Mouse (Mus musculus): ENCODE results near the gene Lsm2. TPM values are rescaled to one million over a fixed set of nuclear protein-coding genes. Genes with fewer than 3 reads are reported as not detected.
"Not testable (repeated sequence)": the region's sequence is repeated elsewhere in the genome, so short reads cannot be mapped to it uniquely, and the experiment has no call there.

The Lsm2 gene
- total RNA-seq, 2 experiments from 2014 or later, result 79.7 to 281 TPM

- ATAC-seq (replicated peaks; ENCODE audit: low FRiP score, low TSS enrichment, poor library complexity, severe bottlenecking), result no peak
Observed at GRCm38 (mm10) chr17:34954831-34955230, 26.8 kb upstream of the Lsm2 start.

GRCm38 (mm10) chr17:34955884-34956283 lies 25.8 kb upstream of the Lsm2 start:
- no peak for ATAC-seq (replicated peaks; ENCODE audit: low FRiP score, low TSS enrichment, poor library complexity, severe bottlenecking)

GRCm38 (mm10) chr17:34956340-34956739 lies 25.3 kb upstream of the Lsm2 start:
- ATAC-seq (replicated peaks; ENCODE audit: low FRiP score, low TSS enrichment, poor library complexity, severe bottlenecking), result no peak

DNA sequence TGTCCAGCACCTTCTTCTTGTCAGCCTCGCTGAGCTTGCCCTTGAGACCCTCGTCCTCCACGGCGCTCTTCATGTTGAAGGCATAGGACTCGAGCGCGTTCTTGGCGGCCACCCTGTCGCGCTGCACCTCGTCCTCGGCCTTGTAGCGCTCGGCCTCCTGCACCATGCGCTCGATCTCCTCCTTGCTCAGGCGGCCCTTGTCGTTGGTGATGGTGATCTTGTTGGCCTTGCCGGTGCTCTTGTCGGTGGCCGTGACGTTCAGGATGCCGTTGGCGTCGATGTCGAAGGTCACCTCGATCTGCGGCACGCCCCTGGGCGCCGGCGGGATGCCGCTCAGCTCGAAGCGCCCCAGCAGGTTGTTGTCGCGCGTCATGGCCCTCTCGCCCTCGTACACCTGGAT lies 24.4 kb upstream of the Lsm2 start:
- ATAC-seq (replicated peaks; ENCODE audit: low FRiP score, low TSS enrichment, poor library complexity, severe bottlenecking), result not testable (repeated sequence)

- not testable (repeated sequence) for ATAC-seq (replicated peaks; ENCODE audit: low FRiP score, low TSS enrichment, poor library complexity, severe bottlenecking)
Observed at GRCm38 (mm10) chr17:34957966-34958365, 23.7 kb upstream of the Lsm2 start.

- peak; percentile 18 for ATAC-seq (replicated peaks; ENCODE audit: low FRiP score, low TSS enrichment, poor library complexity, severe bottlenecking)
Observed at GRCm38 (mm10) chr17:34958734-34959129, 22.9 kb upstream of the Lsm2 start.

GRCm38 (mm10) chr17:34959130-34959778 lies 22.4 kb upstream of the Lsm2 start, which contains the start of gene Hspa1b:
TSS of gene Hspa1b (minus strand) at chr17:34959238.
- peak; percentile 91 for ATAC-seq (replicated peaks; ENCODE audit: low FRiP score, low TSS enrichment, poor library complexity, severe bottlenecking)

DNA sequence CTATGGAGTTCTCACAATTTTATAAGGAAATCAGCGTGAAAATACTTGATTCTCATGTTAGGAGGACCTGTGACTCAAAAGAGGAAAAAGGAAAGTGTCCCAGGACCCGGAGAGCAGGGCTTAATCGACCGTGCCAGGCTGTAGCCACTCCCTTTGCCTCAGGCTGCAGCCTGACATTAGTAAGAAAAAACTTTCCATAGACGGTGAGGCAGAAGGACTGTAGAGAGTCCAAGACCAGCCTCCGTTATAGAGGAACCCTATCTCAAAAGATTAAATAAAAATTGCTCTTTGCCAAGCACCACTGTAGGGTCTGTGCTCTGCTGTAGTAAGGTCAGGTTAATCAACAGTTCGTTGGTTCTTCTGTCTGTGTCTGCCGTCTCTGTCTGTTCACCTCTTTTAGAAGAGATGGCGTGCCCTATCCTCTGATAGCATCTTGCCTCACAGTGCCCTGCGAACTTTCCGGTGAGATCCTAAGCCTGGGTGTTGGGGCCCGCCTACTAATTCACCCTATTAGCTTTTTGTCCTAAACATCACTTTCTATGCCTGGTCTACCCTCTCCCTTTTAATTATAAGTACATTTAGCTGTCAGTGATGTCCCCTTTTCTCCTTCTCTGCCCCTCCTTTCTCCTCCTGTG lies 21.7 kb upstream of the Lsm2 start:
- peak; percentile 22; the same call in 1 of the 2 replicates for ATAC-seq (replicated peaks; ENCODE audit: low FRiP score, low TSS enrichment, poor library complexity, severe bottlenecking)

DNA sequence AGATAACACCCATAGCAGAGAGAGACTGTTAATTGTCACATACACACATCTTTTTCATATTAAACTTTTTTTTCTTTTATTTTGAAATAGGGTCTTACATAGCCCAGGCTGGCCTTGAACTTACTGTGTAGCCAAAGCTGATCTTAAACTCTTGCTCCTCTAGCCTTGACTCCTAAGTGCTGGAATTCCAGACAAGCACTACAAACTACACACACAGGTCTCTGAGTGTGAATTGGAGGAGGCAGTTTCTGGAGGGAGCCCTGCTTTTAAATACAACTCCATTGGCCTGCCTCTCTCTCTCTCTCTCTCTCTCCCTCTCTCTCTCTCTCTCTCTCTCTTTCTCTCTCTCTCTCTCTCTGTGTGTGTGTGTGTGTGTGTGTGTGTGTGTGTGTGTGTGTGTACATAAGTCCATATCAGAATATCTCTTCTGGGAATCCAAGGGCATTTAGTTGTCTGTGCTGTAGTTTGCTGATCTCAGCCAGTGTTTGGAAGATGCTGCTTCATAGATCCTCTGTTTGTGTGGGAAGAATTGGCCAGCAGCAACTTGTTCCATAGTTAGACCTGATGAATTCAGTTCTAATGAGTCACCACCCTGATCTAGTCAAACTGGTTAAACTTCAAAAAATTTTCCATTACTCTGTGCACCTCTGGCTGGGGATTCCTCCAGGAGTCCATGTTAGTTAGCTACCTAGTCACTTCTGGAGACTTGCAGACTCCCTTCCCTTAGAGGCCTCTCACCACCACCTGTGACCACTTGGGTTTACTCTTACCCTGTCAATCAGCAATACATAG lies 20.8 kb upstream of the Lsm2 start:
- ATAC-seq (replicated peaks; ENCODE audit: low FRiP score, low TSS enrichment, poor library complexity, severe bottlenecking), result no peak

- no peak for ATAC-seq (replicated peaks; ENCODE audit: low FRiP score, low TSS enrichment, poor library complexity, severe bottlenecking)
Observed at GRCm38 (mm10) chr17:34962125-34962524, 19.5 kb upstream of the Lsm2 start.

GRCm38 (mm10) chr17:34962841-34963240 lies 18.8 kb upstream of the Lsm2 start:
- no peak for ATAC-seq (replicated peaks; ENCODE audit: low FRiP score, low TSS enrichment, poor library complexity, severe bottlenecking)

GRCm38 (mm10) chr17:34964640-34965049 lies 17.0 kb upstream of the Lsm2 start:
- no peak for ATAC-seq (replicated peaks; ENCODE audit: low FRiP score, low TSS enrichment, poor library complexity, severe bottlenecking)

- ATAC-seq (replicated peaks; ENCODE audit: low FRiP score, low TSS enrichment, poor library complexity, severe bottlenecking), result no peak
Observed at GRCm38 (mm10) chr17:34965627-34966026, 16.0 kb upstream of the Lsm2 start.

GRCm38 (mm10) chr17:34969822-34970221 lies 11.8 kb upstream of the Lsm2 start, which contains the start of gene Gm20481:
TSS of gene Gm20481 (plus strand) at chr17:34969912.
- not testable (repeated sequence) for ATAC-seq (replicated peaks; ENCODE audit: low FRiP score, low TSS enrichment, poor library complexity, severe bottlenecking)

- not testable (repeated sequence) for ATAC-seq (replicated peaks; ENCODE audit: low FRiP score, low TSS enrichment, poor library complexity, severe bottlenecking)
Observed at GRCm38 (mm10) chr17:34970850-34971249, 10.8 kb upstream of the Lsm2 start.

GRCm38 (mm10) chr17:34971694-34972068 lies 10.0 kb upstream of the Lsm2 start:
- ATAC-seq (replicated peaks; ENCODE audit: low FRiP score, low TSS enrichment, poor library complexity, severe bottlenecking), result peak; percentile 59

DNA sequence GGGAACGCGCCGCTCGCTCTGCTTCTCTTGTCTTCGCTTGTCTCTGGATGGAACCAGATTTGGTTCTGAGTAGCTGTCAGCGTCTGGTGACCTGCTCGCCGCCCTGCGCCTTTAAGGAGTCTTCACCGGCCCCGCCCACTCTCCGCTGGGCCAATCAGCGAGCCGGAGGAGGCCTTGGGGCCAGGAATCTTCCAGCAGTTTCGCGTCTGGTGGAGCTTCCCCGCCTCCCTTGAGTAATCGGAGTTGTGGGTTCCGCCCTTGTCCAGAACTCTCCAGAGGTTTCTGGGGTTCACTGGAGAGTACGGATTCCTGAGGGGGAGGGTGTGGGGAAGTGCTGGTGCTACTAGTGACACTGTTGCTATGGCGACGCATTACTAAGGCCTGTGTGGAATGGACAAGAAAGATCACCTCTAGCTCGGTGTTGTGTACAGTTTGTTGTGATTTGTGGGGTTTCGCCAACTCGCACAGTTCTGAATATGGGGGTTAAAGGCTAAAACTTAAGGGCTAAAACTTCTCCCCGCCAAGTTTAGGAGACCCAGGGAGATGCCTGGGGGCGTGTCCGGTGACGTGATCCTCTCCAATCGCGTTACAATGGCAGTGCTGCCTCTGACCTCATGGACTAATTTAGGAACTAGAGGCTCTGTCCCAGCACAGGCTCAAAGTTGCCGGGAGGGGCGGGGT lies 9.5 kb upstream of the Lsm2 start, which contains the start of the genes Hspa1a and Hspa1l:
TSS of gene Hspa1a (minus strand) at position 88 of the 681 bp plus-strand sequence.
TSS of gene Hspa1l (plus strand) at position 635 of the 681 bp plus-strand sequence.
- peak; percentile 93 for ATAC-seq (replicated peaks; ENCODE audit: low FRiP score, low TSS enrichment, poor library complexity, severe bottlenecking)

DNA sequence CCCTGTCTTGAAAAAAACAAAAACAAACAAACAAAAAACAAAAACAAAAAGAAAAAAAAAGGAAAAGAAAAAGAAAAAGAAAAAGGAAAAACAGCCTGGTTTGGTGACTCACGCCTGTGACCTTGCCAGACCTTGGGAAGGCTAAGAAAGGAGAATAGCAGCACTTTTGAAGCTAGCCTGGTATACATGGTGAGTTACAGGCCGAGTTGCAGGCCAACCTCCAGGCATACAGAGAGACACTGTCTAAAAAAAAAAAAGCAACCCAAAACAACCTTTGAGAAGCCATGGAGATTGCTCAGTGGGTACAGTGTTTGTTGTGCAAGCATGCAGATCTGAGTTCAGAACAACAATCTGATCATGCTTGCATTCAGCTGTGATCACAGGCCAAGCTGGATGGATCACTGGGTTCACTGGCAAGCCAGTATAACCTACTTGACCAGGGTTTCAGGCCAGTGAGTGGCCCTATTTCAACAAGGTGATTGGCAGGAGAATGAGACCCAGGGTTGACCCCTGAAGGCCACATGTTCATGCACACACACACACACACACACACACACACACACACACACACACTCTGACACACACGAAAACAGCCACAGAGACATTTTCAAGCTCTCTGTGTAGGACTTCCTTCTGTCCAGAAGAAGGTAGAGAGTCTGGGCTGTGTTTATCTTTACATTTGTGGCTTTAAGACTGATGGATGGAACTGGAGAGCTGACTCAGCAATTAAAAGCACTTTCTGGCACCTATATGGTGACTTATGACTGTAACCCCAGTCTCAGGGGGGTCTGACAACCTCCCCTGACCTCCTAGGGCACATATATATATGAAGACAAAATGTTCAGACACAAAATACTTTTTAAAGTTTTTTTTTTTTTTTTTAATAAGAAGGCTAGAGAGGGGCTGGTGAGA lies 5.8 kb upstream of the Lsm2 start:
- ATAC-seq (replicated peaks; ENCODE audit: low FRiP score, low TSS enrichment, poor library complexity, severe bottlenecking), result no peak

- ATAC-seq (replicated peaks; ENCODE audit: low FRiP score, low TSS enrichment, poor library complexity, severe bottlenecking), result no peak
Observed at GRCm38 (mm10) chr17:34977000-34977399, 4.7 kb upstream of the Lsm2 start.

Data from megakaryocyte-erythroid progenitor cell, adult 5-6 weeks (primary cell).